Mouse (Mus musculus): ENCODE measurements around the gene Smug1. TPM values are rescaled to one million over a fixed set of nuclear protein-coding genes. Genes with fewer than 3 reads are reported as not detected.

Gene Smug1
- polyA plus RNA-seq, 1 experiment, result 3.9 TPM

DNA sequence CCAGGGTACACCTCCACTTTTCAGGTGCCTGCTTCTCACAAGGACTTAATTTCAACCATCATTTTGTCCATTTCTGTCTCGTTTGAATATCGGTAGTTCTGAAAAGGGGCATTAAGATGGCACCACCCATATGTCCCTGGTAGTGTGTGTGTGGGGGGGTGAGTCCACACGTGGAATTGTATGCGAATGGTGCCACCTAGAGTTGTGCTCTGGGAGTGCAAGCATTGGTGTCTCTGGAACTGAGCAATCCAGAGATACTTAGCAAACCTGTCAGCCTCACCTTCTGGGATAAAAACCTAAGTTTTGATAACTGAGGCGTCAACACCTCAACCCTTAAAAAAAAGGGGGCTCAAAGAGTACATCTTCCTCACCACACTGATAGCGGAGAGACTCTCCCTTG is 53.8 kb downstream of the Smug1 start:
- Histone ChIP-seq H3K4me1 (ENCODE audit: control insufficient read depth, insufficient read depth, low read length) (no peaks in the 10 kb centered on the region), H3K27ac (ENCODE audit: control insufficient read depth, insufficient read depth, low read depth, low read length, poor library complexity) (no peak overlapping the region), H3K4me3 (replicated peaks; ENCODE audit: control insufficient read depth, low read depth, low read length) (no peak overlapping the region)
- 74% methylated on average over 6 of the region's 6 CpGs for WGBS
- no peak for TF ChIP-seq POLR2A (IDR thresholded peaks at IDR 0.05; ENCODE audit: borderline replicate concordance, control insufficient read depth, low read depth, low read length)
- TF ChIP-seq CTCF (IDR thresholded peaks at IDR 0.05; ENCODE audit: control insufficient read depth, insufficient read depth, low read length), result no peak

DNA sequence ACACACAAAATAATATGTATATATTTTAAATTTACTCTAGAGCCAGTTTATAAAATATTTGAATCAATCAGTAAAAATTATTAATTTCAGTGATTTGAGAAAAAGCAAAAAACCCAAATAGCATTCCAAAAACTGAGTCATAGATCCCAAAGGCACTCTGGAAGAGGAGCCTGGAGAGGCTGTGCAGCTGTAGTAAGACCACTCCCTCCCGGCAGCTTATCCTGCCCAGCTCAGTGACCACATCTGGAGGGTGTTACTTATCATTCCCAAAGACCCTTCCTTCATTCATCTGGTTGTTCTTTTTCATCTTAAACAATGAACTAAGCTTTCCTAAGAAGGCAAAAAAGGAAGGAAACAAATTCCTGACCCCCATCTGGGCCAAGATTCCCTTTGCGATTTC is 54.6 kb downstream of the Smug1 start:
- Histone ChIP-seq H3K4me3 (replicated peaks; ENCODE audit: control insufficient read depth, low read depth, low read length) (no peak overlapping the region), H3K4me1 (ENCODE audit: control insufficient read depth, insufficient read depth, low read length) (no peaks in the 10 kb centered on the region), H3K27ac (ENCODE audit: control insufficient read depth, insufficient read depth, low read depth, low read length, poor library complexity) (no peak overlapping the region)
- WGBS, result 64% methylated on average over 2 of the region's 2 CpGs
- no peak for TF ChIP-seq POLR2A (IDR thresholded peaks at IDR 0.05; ENCODE audit: borderline replicate concordance, control insufficient read depth, low read depth, low read length)
- TF ChIP-seq CTCF (IDR thresholded peaks at IDR 0.05; ENCODE audit: control insufficient read depth, insufficient read depth, low read length), result no peak

DNA sequence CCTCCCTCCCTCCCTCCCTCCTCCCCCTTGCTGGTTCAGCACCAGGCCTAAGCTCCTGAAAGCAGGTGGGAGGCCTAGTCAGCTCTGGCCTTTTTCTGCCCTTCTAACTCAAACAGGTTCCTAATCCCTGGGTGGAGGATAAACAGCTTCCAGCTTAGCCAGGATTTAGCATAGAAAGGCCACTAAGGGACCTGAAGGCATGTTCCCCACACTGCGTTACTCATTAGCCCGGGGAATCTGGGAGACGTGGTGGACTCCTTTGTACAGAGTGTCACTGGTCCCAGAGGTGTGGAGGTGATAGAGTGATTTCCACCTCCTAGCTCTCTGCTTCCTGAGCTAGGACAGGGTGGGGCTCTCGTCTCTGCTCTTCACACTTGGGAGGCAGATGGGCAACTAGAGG is 57.0 kb downstream of the Smug1 start:
- TF ChIP-seq CTCF (IDR thresholded peaks at IDR 0.05; ENCODE audit: control insufficient read depth, insufficient read depth, low read length) (no peak), POLR2A (IDR thresholded peaks at IDR 0.05; ENCODE audit: borderline replicate concordance, control insufficient read depth, low read depth, low read length) (no peak)
- Histone ChIP-seq H3K4me1 (ENCODE audit: control insufficient read depth, insufficient read depth, low read length) (no peaks in the 10 kb centered on the region), H3K4me3 (replicated peaks; ENCODE audit: control insufficient read depth, low read depth, low read length) (no peak overlapping the region), H3K27ac (ENCODE audit: control insufficient read depth, insufficient read depth, low read depth, low read length, poor library complexity) (no peak overlapping the region)
- WGBS, result 65% methylated on average over 4 of the region's 4 CpGs

DNA sequence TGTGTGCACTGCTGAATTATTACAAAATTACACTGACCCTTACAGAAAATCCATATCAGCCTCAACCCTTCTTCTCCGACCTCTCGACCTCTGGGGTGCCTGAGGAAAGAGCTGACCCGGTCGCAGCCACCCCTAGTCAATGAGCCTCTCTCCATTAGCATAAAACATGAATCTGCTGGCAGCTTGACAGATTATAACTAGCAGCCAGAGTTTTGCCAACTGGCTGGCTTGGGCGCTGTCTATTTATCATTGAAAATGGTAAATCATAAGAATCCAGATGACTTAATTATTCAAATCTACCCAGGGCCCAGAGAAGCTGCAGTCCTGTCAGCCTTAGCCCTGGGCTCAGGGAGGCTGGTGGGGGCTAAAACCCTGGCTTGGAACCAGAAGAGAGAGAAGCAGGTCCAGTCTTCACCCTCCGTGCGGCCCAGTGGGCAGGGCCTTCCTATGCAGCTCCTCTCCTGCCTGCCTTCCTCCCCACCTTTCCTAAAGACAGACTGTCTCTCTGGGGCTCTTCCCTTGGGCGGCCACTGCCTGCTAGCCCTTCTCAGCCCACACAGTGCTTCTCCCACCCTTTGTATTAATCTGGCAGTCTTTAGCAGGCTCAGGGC is 58.7 kb downstream of the Smug1 start:
- H3K4me1 ChIP-seq (ENCODE audit: control insufficient read depth, insufficient read depth, low read length), result no peaks in the 10 kb centered on the region
- H3K4me3 ChIP-seq (replicated peaks; ENCODE audit: control insufficient read depth, low read depth, low read length), result no peak overlapping the region
- no peak overlapping the region for H3K27ac ChIP-seq (ENCODE audit: control insufficient read depth, insufficient read depth, low read depth, low read length, poor library complexity)
- no peak for TF ChIP-seq POLR2A (IDR thresholded peaks at IDR 0.05; ENCODE audit: borderline replicate concordance, control insufficient read depth, low read depth, low read length)
- TF ChIP-seq CTCF (IDR thresholded peaks at IDR 0.05; ENCODE audit: control insufficient read depth, insufficient read depth, low read length), result no peak
- 79% methylated on average over 8 of the region's 8 CpGs for WGBS

DNA sequence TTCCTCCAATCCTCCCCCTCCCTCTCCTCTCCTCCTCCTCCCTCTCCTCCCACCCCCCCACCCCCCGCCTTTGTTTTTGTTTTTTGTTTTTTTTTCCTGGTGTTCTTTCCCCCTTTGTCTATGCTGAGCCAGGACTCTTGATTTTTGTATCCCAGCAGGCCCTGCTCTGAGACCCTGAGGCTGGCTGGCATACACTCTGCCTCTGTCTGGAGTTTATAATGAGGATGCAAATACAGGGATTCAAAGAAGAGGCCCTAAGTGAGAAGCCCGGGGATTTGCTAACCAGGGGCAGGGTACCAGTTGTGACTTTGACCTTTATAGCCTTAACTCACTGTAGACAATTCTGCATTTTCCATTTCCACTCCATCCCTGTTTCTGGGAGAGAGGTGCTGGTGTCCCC is 60.7 kb downstream of the Smug1 start:
- WGBS, result 23% methylated on average over 2 of the region's 2 CpGs
- TF ChIP-seq POLR2A (IDR thresholded peaks at IDR 0.05; ENCODE audit: borderline replicate concordance, control insufficient read depth, low read depth, low read length) (no peak), CTCF (IDR thresholded peaks at IDR 0.05; ENCODE audit: control insufficient read depth, insufficient read depth, low read length) (no peak)
- no peak overlapping the region for H3K27ac ChIP-seq (ENCODE audit: control insufficient read depth, insufficient read depth, low read depth, low read length, poor library complexity)

More for the DNA sequence above, 60.7 kb downstream of the Smug1 start:
- no peak overlapping the region for H3K4me3 ChIP-seq (replicated peaks; ENCODE audit: control insufficient read depth, low read depth, low read length)
- H3K4me1 ChIP-seq (ENCODE audit: control insufficient read depth, insufficient read depth, low read length), result no peaks in the 10 kb centered on the region

Other genes starting within 250 kb of the Smug1 start
- gene Hoxc13, start 246.0 kb downstream of the Smug1 start, polyA plus RNA-seq (2011; ENCODE audit: insufficient read depth, insufficient read length, low replicate concordance, missing spikeins), result not detected in 2 replicates
- gene Hoxc12, start 230.3 kb downstream of the Smug1 start, polyA plus RNA-seq (2011; ENCODE audit: insufficient read depth, insufficient read length, low replicate concordance, missing spikeins), result not detected in 2 replicates
- gene Hoxc11, start 212.7 kb downstream of the Smug1 start, polyA plus RNA-seq (2011; ENCODE audit: insufficient read depth, insufficient read length, low replicate concordance, missing spikeins), result not detected in 2 replicates
- gene Hoxc10, start 200.3 kb downstream of the Smug1 start, polyA plus RNA-seq (2011; ENCODE audit: insufficient read depth, insufficient read length, low replicate concordance, missing spikeins), result 1.3 and 1.5 TPM in 2 replicates
- 0.80 TPM in 1 of 2 replicates, not detected in the other for gene Hoxc5, start 199.6 kb downstream of the Smug1 start, polyA plus RNA-seq (2011; ENCODE audit: insufficient read depth, insufficient read length, low replicate concordance, missing spikeins)
- gene Hoxc9, start 190.7 kb downstream of the Smug1 start, polyA plus RNA-seq (2011; ENCODE audit: insufficient read depth, insufficient read length, low replicate concordance, missing spikeins), result 0.68 TPM in 1 of 2 replicates, not detected in the other
- gene Hoxc8, start 176.5 kb downstream of the Smug1 start, polyA plus RNA-seq (2011; ENCODE audit: insufficient read depth, insufficient read length, low replicate concordance, missing spikeins), result 1.2 and 2.6 TPM in 2 replicates
- 2.4 and 2.6 TPM in 2 replicates for gene Hoxc6, start 168.8 kb downstream of the Smug1 start, polyA plus RNA-seq (2011; ENCODE audit: insufficient read depth, insufficient read length, low replicate concordance, missing spikeins)
- 1.1 and 1.5 TPM in 2 replicates for gene Hoxc4, start 148.2 kb downstream of the Smug1 start, polyA plus RNA-seq (2011; ENCODE audit: insufficient read depth, insufficient read length, low replicate concordance, missing spikeins)
- gene Cbx5, start 72.7 kb upstream of the Smug1 start, polyA plus RNA-seq (2011; ENCODE audit: insufficient read depth, insufficient read length, low replicate concordance, missing spikeins), result 178 and 226 TPM in 2 replicates
- gene Hnrnpa1, start 73.3 kb upstream of the Smug1 start, polyA plus RNA-seq (2011; ENCODE audit: insufficient read depth, insufficient read length, low replicate concordance, missing spikeins), result 406 and 641 TPM in 2 replicates
- gene Nfe2, start 91.3 kb upstream of the Smug1 start, polyA plus RNA-seq (2011; ENCODE audit: insufficient read depth, insufficient read length, low replicate concordance, missing spikeins), result 218 and 304 TPM in 2 replicates
- gene Copz1, start 105.6 kb upstream of the Smug1 start, polyA plus RNA-seq (2011; ENCODE audit: insufficient read depth, insufficient read length, low replicate concordance, missing spikeins), result 146 and 155 TPM in 2 replicates
- 1.5 and 2.3 TPM in 2 replicates for gene Gpr84, start 143.5 kb upstream of the Smug1 start, polyA plus RNA-seq (2011; ENCODE audit: insufficient read depth, insufficient read length, low replicate concordance, missing spikeins)
- 9.8 and 12.7 TPM in 2 replicates for gene Zfp385a, start 173.0 kb upstream of the Smug1 start, polyA plus RNA-seq (2011; ENCODE audit: insufficient read depth, insufficient read length, low replicate concordance, missing spikeins)
- gene Itga5, start 199.7 kb upstream of the Smug1 start, polyA plus RNA-seq (2011; ENCODE audit: insufficient read depth, insufficient read length, low replicate concordance, missing spikeins), result 7.3 and 23.1 TPM in 2 replicates